Mouse (Mus musculus) liver, postnatal 0 days (tissue): Measurements from ENCODE around the gene Rgs2. TPM values are rescaled to one million over a fixed set of nuclear protein-coding genes. Genes with fewer than 3 reads are reported as not detected.
A peak's percentile ranks its signal among the peaks of the same experiment; 100 is the strongest.

Experiments used
- ATAC-seq: fragments of 200-750 bp; cut with Nextera tagmentation; 2 replicates; pipeline ENCODE4 v1.8.0; 2017; ENCODE audit warnings: mild to moderate bottlenecking, moderate library complexity
- DNase-seq: peaks from one replicate; pipeline ENCODE4 v3.0.0-alpha.2; 2016
- H3K27ac ChIP-seq: fragments of 300-500 bp; sonication (generic); 2 replicates; pipeline ENCODE4 v1.5.1; 2014; ENCODE audit warnings: antibody characterized with exemption, moderate library complexity, mild to moderate bottlenecking, low read depth
- H3K27me3 ChIP-seq: fragments of 300-500 bp; sonication (generic); 2 replicates; pipeline ENCODE4 v1.6.1; 2014; ENCODE audit warnings: low read length, control low read depth, mixed read lengths; ENCODE audit not compliant: insufficient read depth
- H3K36me3 ChIP-seq: fragments of 300-500 bp; sonication (generic); replicated peaks from 2 replicates; pipeline ENCODE4 v1.6.1; 2014; ENCODE audit warnings: mild to moderate bottlenecking, control low read depth, low read length, moderate library complexity, mixed read lengths; ENCODE audit not compliant: insufficient read depth
- H3K4me1 ChIP-seq: fragments of 300-500 bp; sonication (generic); 2 replicates; pipeline ENCODE4 v1.6.1; 2014; ENCODE audit warnings: antibody characterized with exemption, mild to moderate bottlenecking, control low read depth; ENCODE audit not compliant: insufficient read depth
- H3K4me2 ChIP-seq: fragments of 300-500 bp; sonication (generic); 2 replicates; pipeline ENCODE4 v1.6.1; 2014; ENCODE audit warnings: low read depth, mild to moderate bottlenecking, low read length, moderate library complexity, mixed read lengths
- H3K4me3 ChIP-seq: fragments of 300-500 bp; sonication (generic); 2 replicates; pipeline ENCODE4 v1.5.1; 2014; ENCODE audit warnings: low read depth, low read length
- H3K9ac ChIP-seq: fragments of 300-500 bp; sonication (generic); replicated peaks from 2 replicates; pipeline ENCODE4 v1.6.1; 2014; ENCODE audit warnings: mild to moderate bottlenecking, moderate library complexity
- H3K9me3 ChIP-seq: fragments of 300-500 bp; sonication (generic); 2 replicates; pipeline ENCODE4 v1.6.1; 2016; ENCODE audit warnings: mild to moderate bottlenecking, control low read depth, low read length, mixed read lengths
- CTCF ChIP-seq: sonication (generic); IDR thresholded peaks from 2 replicates; pipeline ENCODE4 v1.5.1; 2016; ENCODE audit warnings: antibody characterized with exemption, low read depth
- EP300 ChIP-seq: IDR thresholded peaks from 2 replicates; pipeline ENCODE4 v1.6.1; 2016; ENCODE audit warnings: antibody characterized with exemption, low read depth, mild to moderate bottlenecking
- WGBS: fragments of 180-500 bp; shearing (Covaris S2); extraction: QIAGEN DNeasy Blood & Tissue Kit; methylation state at CpG from one replicate; pipeline ENCODE4 v1.1.7; 2014; ENCODE audit not compliant: insufficient replicate concordance; 5-methylcytosine and 5-hydroxymethylcytosine counted together
- polyA plus RNA-seq: library from polyadenylated mRNA; unstranded; fragments of >200 nt; fragmentation: Nextera tagmentation; extraction: Ambion mirVana; gene quantifications from 2 replicates; pipeline ENCODE4 v1.2.1, GENCODE M21; 2015

Rgs2 gene
- polyA plus RNA-seq, 1 experiment from 2014 or later, result 27.8 TPM

- ATAC-seq (peak; percentile 84), DNase-seq (no peak)
- Histone ChIP-seq H3K4me3 (no peak overlapping the region), H3K9ac (no peak overlapping the region), H3K4me2 (no peak overlapping the region), H3K4me1 (no peaks in the 10 kb centered on the region), H3K36me3 (no peaks in the 10 kb centered on the region), H3K27ac (no peak overlapping the region), H3K9me3 (no peaks in the 10 kb centered on the region), H3K27me3 (no peaks in the 10 kb centered on the region)
- 74% methylated on average over 2 of the region's 2 CpGs for WGBS
- TF ChIP-seq CTCF (no peak), EP300 (0 out of 2 replicates have a peak, but pooled peaks have one; percentile 20)
Measured at GRCm38 (mm10) chr1:143952841-143953240, 51.1 kb downstream of the Rgs2 start.

Other genes starting within 250 kb of the Rgs2 start
- 1.4 and 1.6 TPM in 2 replicates for gene Trove2, start 227.1 kb downstream of the Rgs2 start, polyA plus RNA-seq
- gene Uchl5, start 226.9 kb downstream of the Rgs2 start, polyA plus RNA-seq, result 45.3 and 47.5 TPM in 2 replicates
- gene Rgs13, start 173.2 kb upstream of the Rgs2 start, polyA plus RNA-seq, result not detected in 2 replicates
- 1.8 and 2.8 TPM in 2 replicates for gene Rgs1, start 245.1 kb upstream of the Rgs2 start, polyA plus RNA-seq